Mouse (Mus musculus): Measurements from ENCODE around the gene Mcts1. TPM values are rescaled to one million over a fixed set of nuclear protein-coding genes. Genes with fewer than 3 reads are reported as not detected.

Mcts1 gene
- total RNA-seq (2021): 10 to 100 TPM; 43.1 to 50.7 TPM
- long read RNA-seq, experiment 1, transcript Mcts1-201 (6 exons, 783 nt): major isoform, 20 of 34 reads
- long read RNA-seq, experiment 1, partial matches to known transcripts: 11 of 34 reads
- long read RNA-seq, experiment 1, other reads (novel, unspliced or antisense): 3 of 34 reads
- long read RNA-seq, experiment 2, transcript Mcts1-201 (6 exons, 783 nt): major isoform, 30 of 45 reads
- long read RNA-seq, experiment 2, partial matches to known transcripts: 9 of 45 reads
- long read RNA-seq, experiment 2, other reads (novel, unspliced or antisense): 6 of 45 reads

- peak; percentile 70 for DNase-seq
- TF ChIP-seq CTCF (IDR thresholded peaks at IDR 0.05): no peak
- intact Hi-C loops (cut with DNase I): loop anchor here (2.0 to 10.0 kb wide), 2 partner anchors 36 to 66 kb away; no protein-coding TSS in a partner anchor
- Histone ChIP-seq H3K4me3 (peak within 1 kb of the TSS; percentile 82), H3K27ac (peak within 1 kb of the TSS; percentile 87)
These were observed at the start of gene Mcts1 for GRCm38 (mm10) chrX:38600177-38600994. Gene Mcts1, plus strand, starts transcription at chrX:38600578.

GRCm38 (mm10) chrX:38553255-38553654 is 47.1 kb upstream of the Mcts1 start:
- Histone ChIP-seq H3K4me3 (no peak overlapping the region), H3K27ac (no peak overlapping the region)
- no peak for TF ChIP-seq CTCF (IDR thresholded peaks at IDR 0.05)
- no peak for DNase-seq
- intact Hi-C loops (cut with DNase I): no loop called here

DNA sequence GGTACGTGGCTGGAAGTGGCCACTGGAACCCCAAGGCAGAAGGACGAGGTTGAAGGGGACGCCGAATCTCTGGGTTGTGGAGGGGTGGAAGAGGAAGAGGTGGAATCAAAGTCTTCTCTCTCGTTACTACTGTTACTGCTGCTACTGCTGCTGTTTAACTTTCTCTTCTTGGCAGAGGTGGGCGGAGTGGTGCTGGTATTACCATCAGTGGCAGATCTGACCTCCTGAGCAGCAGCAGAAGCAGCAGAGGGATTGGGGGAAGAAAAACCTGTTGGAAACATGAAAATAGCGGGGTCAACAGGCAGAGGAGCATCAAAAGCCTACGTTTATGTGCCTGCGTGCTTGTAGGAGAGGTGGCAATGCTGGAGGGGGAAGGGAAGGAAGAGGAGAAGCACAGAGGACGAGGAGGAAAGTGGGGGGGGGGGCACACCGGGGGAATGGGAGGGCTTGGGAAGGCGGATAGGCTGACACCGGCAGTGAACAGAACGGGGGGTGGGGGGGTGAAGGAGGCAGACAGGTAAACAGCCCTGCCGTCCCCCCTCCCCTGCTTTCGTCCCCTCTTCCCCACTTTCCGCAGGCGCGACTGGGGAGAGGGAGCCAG is 36.3 kb upstream of the Mcts1 start:
- peak overlapping the region; percentile 98 for H3K27ac ChIP-seq
- intact Hi-C loops (cut with DNase I): loop anchor here (2.0 kb wide), 1 partner anchor 37 kb away; the partner anchor contains the start of gene Mcts1
- peak; percentile 18 for DNase-seq
- H3K4me3 ChIP-seq: peak overlapping the region; percentile 83
- TF ChIP-seq CTCF (IDR thresholded peaks at IDR 0.05): no peak

GRCm38 (mm10) chrX:38564542-38565175 is 35.7 kb upstream of the Mcts1 start:
- Histone ChIP-seq H3K27ac (peak overlapping the region; percentile 98), H3K4me3 (peak overlapping the region; percentile 83)
- no peak for TF ChIP-seq CTCF (IDR thresholded peaks at IDR 0.05)
- DNase-seq: peak; percentile 93
- intact Hi-C loops (cut with DNase I): loop anchor here (2.0 to 5.0 kb wide), 2 partner anchors 36 to 73 kb away; partner anchors contain the start of genes C1galt1c1 and Mcts1

DNA sequence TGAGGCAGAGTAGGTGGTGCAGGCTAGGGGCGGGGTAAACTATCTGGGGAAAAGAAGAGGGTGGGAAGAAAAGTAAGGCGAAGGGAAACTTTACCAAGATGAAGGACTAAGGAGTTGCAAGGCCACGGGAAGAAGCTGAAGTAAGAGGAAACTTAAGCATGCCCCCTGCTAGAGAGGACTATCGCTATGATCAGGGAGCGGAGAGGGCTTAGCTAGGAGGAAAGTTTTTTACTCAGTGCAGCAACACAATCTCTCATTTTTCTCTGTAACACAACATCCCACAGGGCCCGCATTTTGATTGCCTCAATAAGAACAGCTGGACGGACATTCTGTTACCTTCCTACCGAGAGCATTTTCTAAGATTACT is 35.2 kb upstream of the Mcts1 start:
- intact Hi-C loops (cut with DNase I): loop anchor here (2.0 to 5.0 kb wide), 2 partner anchors 36 to 72 kb away; partner anchors contain the start of genes C1galt1c1 and Mcts1
- no peak for TF ChIP-seq CTCF (IDR thresholded peaks at IDR 0.05)
- Histone ChIP-seq H3K4me3 (peak overlapping the region; percentile 83), H3K27ac (peak overlapping the region; percentile 98)
- no peak for DNase-seq

GRCm38 (mm10) chrX:38566521-38567205 is 33.7 kb upstream of the Mcts1 start:
- no peak overlapping the region for H3K27ac ChIP-seq
- intact Hi-C loops (cut with DNase I): loop anchor here (5.0 kb wide), 1 partner anchor 71 kb away; the partner anchor contains the start of gene C1galt1c1
- no peak for TF ChIP-seq CTCF (IDR thresholded peaks at IDR 0.05)
- no peak for DNase-seq
- H3K4me3 ChIP-seq: no peak overlapping the region

DNA sequence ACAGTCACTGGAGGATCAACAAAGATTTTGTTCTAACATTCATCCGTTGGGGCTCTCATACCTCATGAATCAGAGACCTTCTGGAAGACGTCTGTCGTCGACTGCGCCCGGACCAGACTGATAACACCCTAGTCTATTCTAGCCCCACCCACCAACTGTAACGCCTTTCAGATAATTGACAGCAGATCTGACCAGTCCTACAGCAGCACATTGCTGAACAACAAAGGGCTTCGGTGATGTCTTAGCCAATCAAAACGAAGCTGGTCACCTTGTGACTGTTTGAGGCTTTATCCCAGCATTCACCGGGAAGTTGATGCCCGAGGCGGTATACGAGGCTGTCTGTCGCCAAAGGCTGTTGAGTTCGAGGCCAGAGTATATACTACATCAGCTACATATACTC is 24.3 kb upstream of the Mcts1 start, which contains the start of gene Cul4b:
Gene Cul4b, minus strand, starts transcription at position 119 of the 400 bp plus-strand sequence.
- intact Hi-C loops (cut with DNase I): no loop called here
- Histone ChIP-seq H3K27ac (no peak within 1 kb of the TSS), H3K4me3 (no peak within 1 kb of the TSS)
- TF ChIP-seq CTCF (IDR thresholded peaks at IDR 0.05): no peak
- no peak for DNase-seq

DNA sequence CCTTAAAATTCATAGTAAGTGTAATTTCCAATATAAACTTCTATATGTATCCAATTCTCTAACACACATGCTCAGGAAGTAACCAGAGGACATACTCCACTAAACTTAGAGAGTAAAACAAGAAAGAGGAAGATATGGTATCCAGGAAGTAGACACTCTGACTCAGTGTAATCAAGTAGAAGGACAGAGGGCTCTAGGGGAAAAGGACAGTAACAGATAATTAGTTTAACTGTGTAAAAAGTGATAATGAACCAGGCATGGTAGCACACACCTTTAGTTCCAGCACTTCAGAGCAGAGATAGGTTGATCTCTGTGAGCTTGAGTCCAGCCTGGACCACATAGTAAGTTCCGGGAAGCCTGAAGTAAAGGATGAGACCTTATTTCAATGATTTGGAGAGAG is 19.2 kb upstream of the Mcts1 start:
- no peak for TF ChIP-seq CTCF (IDR thresholded peaks at IDR 0.05)
- Histone ChIP-seq H3K27ac (no peak overlapping the region), H3K4me3 (no peak overlapping the region)
- DNase-seq: no peak
- intact Hi-C loops (cut with DNase I): no loop called here

DNA sequence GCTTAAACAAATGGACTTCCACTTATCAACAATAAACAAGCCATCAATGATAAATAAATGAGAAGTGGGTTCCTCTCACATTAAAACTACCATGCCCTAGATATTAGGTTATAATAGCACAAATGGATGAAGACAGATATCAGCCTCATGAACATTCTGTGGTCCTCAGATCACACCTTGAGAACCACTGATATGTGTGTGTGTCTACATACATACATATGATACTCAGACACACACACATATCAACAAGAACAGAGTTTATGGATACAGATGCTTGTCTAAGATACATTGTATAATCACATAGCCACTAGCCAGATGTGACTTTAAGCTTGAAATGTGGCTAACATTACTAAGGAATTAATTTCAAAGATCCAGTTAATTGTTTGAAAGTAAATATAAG is 17.1 kb upstream of the Mcts1 start:
- intact Hi-C loops (cut with DNase I): no loop called here
- Histone ChIP-seq H3K4me3 (no peak overlapping the region), H3K27ac (no peak overlapping the region)
- no peak for TF ChIP-seq CTCF (IDR thresholded peaks at IDR 0.05)
- DNase-seq: no peak

DNA sequence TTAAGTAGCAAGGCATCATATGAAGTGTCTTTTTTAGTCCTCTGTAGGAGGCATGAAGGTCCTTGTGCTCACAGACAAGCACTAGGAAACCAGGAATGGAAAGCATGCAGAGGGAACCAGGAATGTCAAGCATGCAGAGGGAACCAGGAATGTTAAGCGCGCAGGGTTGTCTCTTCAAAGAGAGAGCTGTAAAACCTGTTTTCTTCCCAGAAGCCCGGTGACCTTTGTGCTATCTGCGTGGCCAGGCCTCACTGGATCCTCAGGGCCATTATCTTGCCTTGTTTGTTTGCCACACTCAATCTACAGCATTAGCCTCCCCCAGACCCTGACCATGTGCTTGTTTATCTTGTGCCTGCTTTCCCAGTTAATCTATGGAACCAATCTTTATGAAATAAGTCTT is 10.6 kb upstream of the Mcts1 start:
- no peak for DNase-seq
- TF ChIP-seq CTCF (IDR thresholded peaks at IDR 0.05): no peak
- Histone ChIP-seq H3K27ac (no peak overlapping the region), H3K4me3 (no peak overlapping the region)
- intact Hi-C loops (cut with DNase I): no loop called here

DNA sequence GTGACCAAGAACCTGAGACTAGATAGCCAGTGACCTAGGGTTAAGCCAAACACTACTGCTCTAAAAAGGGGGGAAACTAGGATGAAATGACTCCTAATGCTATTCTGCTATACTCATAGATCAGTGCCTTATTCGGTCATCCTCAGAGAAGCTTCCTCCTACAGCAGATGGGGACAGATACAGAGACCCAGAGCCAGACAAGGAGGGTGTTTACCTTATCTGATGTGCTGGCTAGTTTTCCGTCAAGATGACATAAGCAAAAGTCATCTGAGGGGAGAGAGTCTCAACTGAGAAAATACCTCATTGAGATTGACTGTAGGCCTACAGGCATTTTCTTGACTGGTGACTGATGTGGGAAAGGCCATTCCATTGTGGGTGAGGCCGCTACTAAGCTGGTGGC is 8.6 kb upstream of the Mcts1 start:
- DNase-seq: no peak
- intact Hi-C loops (cut with DNase I): no loop called here
- Histone ChIP-seq H3K4me3 (no peak overlapping the region), H3K27ac (no peak overlapping the region)
- no peak for TF ChIP-seq CTCF (IDR thresholded peaks at IDR 0.05)
